Mouse (Mus musculus) embryonic facial prominence, embryonic 11.5 days (tissue): Measurements from ENCODE around the gene Enpp5. TPM values are rescaled to one million over a fixed set of nuclear protein-coding genes. Genes with fewer than 3 reads are reported as not detected.

Experiments
- ATAC-seq: fragments of 200-750 bp; cut with Nextera tagmentation; replicated peaks from 2 replicates; pipeline ENCODE4 v1.8.0; 2017; ENCODE audit warnings: low read depth; ENCODE audit not compliant: insufficient number of reproducible peaks, low FRiP score, low TSS enrichment
- DNase-seq: peaks from one replicate; pipeline ENCODE4 v3.0.0-alpha.2; 2015; ENCODE audit warnings: low spot score
- H3K27ac ChIP-seq: fragments of 300-500 bp; sonication (generic); replicated peaks from 2 replicates; pipeline ENCODE4 v1.5.1; 2014; ENCODE audit warnings: mild to moderate bottlenecking, low read depth, low read length, control low read depth
- H3K27me3 ChIP-seq: fragments of 300-500 bp; sonication (generic); 2 replicates; pipeline ENCODE4 v1.6.1; 2014; ENCODE audit warnings: mild to moderate bottlenecking, low read length, moderate library complexity, mixed read lengths; ENCODE audit not compliant: control insufficient read depth, insufficient read depth
- H3K36me3 ChIP-seq: fragments of 300-500 bp; sonication (generic); replicated peaks from 2 replicates; pipeline ENCODE4 v1.6.1; 2014; ENCODE audit warnings: low read depth, mild to moderate bottlenecking, low read length, moderate library complexity, mixed read lengths; ENCODE audit not compliant: control insufficient read depth, insufficient read depth
- H3K4me1 ChIP-seq: fragments of 300-500 bp; sonication (generic); 2 replicates; pipeline ENCODE4 v1.6.1; 2014; ENCODE audit warnings: low read length, mixed read lengths; ENCODE audit not compliant: control insufficient read depth, insufficient read depth
- H3K4me2 ChIP-seq: fragments of 300-500 bp; sonication (generic); 2 replicates; pipeline ENCODE4 v1.6.1; 2014; ENCODE audit warnings: low read depth, mild to moderate bottlenecking, control low read depth, low read length, moderate library complexity
- H3K4me3 ChIP-seq: fragments of 300-500 bp; sonication (generic); 2 replicates; pipeline ENCODE4 v1.5.1; 2014; ENCODE audit warnings: low read depth, low read length, control low read depth
- H3K9ac ChIP-seq: fragments of 300-500 bp; sonication (generic); replicated peaks from 2 replicates; pipeline ENCODE4 v1.6.1; 2014; ENCODE audit warnings: mild to moderate bottlenecking, control low read depth, low read length
- H3K9me3 ChIP-seq: fragments of 300-500 bp; sonication (generic); replicated peaks from 2 replicates; pipeline ENCODE4 v1.6.1; 2016; ENCODE audit warnings: mild to moderate bottlenecking, low read length, inconsistent platforms, mixed read lengths; ENCODE audit not compliant: control insufficient read depth
- WGBS: fragments of 180-500 bp; shearing (Covaris S2); extraction: QIAGEN DNeasy Blood & Tissue Kit; methylation state at CpG from one replicate; pipeline ENCODE4 v1.1.7; 2014; 5-methylcytosine and 5-hydroxymethylcytosine counted together
- polyA plus RNA-seq: library from polyadenylated mRNA; unstranded; fragments of >200 nt; fragmentation: Nextera tagmentation; extraction: Ambion mirVana; gene quantifications from 2 replicates; pipeline ENCODE4 v1.2.1, GENCODE M21; 2014

The Enpp5 gene
- polyA plus RNA-seq, 1 experiment from 2014 or later: 8.2 TPM

- no peak overlapping the region for H3K27ac ChIP-seq
- H3K4me1 ChIP-seq: no peaks in the 10 kb centered on the region
- no peaks in the 10 kb centered on the region for H3K36me3 ChIP-seq
- no peak overlapping the region for H3K4me3 ChIP-seq
- H3K9me3 ChIP-seq: no peaks in the 10 kb centered on the region
- DNase-seq: no peak
- H3K4me2 ChIP-seq: no peak overlapping the region
- 90% methylated on average over 13 of the region's 13 CpGs for WGBS
- H3K27me3 ChIP-seq: no peaks in the 10 kb centered on the region
- H3K9ac ChIP-seq: no peak overlapping the region
- ATAC-seq: no peak
Measured at GRCm38 (mm10) chr17:44129092-44129750, 50.6 kb downstream of the Enpp5 start.

GRCm38 (mm10) chr17:44130429-44130828 is 51.8 kb downstream of the Enpp5 start:
- H3K27me3 ChIP-seq: no peaks in the 10 kb centered on the region
- 12% methylated on average over 7 of the region's 7 CpGs for WGBS
- H3K9ac ChIP-seq: no peak overlapping the region
- DNase-seq (peak; percentile 78), ATAC-seq (no peak)
- H3K27ac ChIP-seq: no peak overlapping the region
- H3K4me1 ChIP-seq: no peaks in the 10 kb centered on the region
- H3K36me3 ChIP-seq: no peaks in the 10 kb centered on the region
- no peaks in the 10 kb centered on the region for H3K9me3 ChIP-seq
- no peak overlapping the region for H3K4me2 ChIP-seq
- H3K4me3 ChIP-seq: no peak overlapping the region

GRCm38 (mm10) chr17:44134106-44134505 is 55.5 kb downstream of the Enpp5 start:
- ATAC-seq: no peak
- no peaks in the 10 kb centered on the region for H3K36me3 ChIP-seq
- no peaks in the 10 kb centered on the region for H3K27me3 ChIP-seq
- no peak overlapping the region for H3K9ac ChIP-seq
- H3K4me3 ChIP-seq: no peak overlapping the region
- no peaks in the 10 kb centered on the region for H3K4me1 ChIP-seq
- H3K9me3 ChIP-seq: no peaks in the 10 kb centered on the region
- no peak for DNase-seq
- no peak overlapping the region for H3K27ac ChIP-seq
- H3K4me2 ChIP-seq: no peak overlapping the region
- 79% methylated on average over 6 of the region's 6 CpGs for WGBS

- no peak overlapping the region for H3K27ac ChIP-seq
- ATAC-seq (no peak), DNase-seq (no peak)
- H3K36me3 ChIP-seq: no peaks in the 10 kb centered on the region
- H3K4me3 ChIP-seq: no peak overlapping the region
- H3K27me3 ChIP-seq: no peaks in the 10 kb centered on the region
- no peak overlapping the region for H3K4me2 ChIP-seq
- 87% methylated on average over 9 of the region's 9 CpGs for WGBS
- no peaks in the 10 kb centered on the region for H3K9me3 ChIP-seq
- no peak overlapping the region for H3K9ac ChIP-seq
- H3K4me1 ChIP-seq: no peaks in the 10 kb centered on the region
Measured at GRCm38 (mm10) chr17:44134545-44134944, 55.9 kb downstream of the Enpp5 start.

GRCm38 (mm10) chr17:44136018-44136417 is 57.4 kb downstream of the Enpp5 start:
- Histone ChIP-seq H3K36me3 (no peaks in the 10 kb centered on the region), H3K4me2 (no peak overlapping the region), H3K27me3 (no peaks in the 10 kb centered on the region), H3K4me1 (no peaks in the 10 kb centered on the region), H3K27ac (no peak overlapping the region), H3K4me3 (no peak overlapping the region), H3K9ac (no peak overlapping the region), H3K9me3 (no peaks in the 10 kb centered on the region)
- no peak for DNase-seq
- WGBS: 74% methylated on average over 8 of the region's 8 CpGs
- no peak for ATAC-seq

Other genes starting within 250 kb of the Enpp5 start
- 4.9 and 6.2 TPM in 2 replicates for gene Enpp4, start 27.0 kb downstream of the Enpp5 start, polyA plus RNA-seq
- gene Clic5, start 109.8 kb downstream of the Enpp5 start, polyA plus RNA-seq: 0.32 and 0.40 TPM in 2 replicates